Mouse (Mus musculus): ENCODE results near the gene Olig2. TPM values are rescaled to one million over a fixed set of nuclear protein-coding genes. Genes with fewer than 3 reads are reported as not detected.
"Not testable (repeated sequence)": the region's sequence is repeated elsewhere in the genome, so short reads cannot be mapped to it uniquely, and the experiment has no call there.

Gene Olig2
- polyA plus RNA-seq, 1 experiment from 2014 or later, result 8.6 TPM

- H3K4me2 ChIP-seq (replicated peaks), result peak overlapping the region; percentile 46
- H3K27me3 ChIP-seq, result peaks cover 74% of the 10 kb centered on the region
- no peak for ATAC-seq (replicated peaks)
- no peak overlapping the region for H3K9ac ChIP-seq (replicated peaks)
- WGBS, result 5% methylated on average over 30 of the region's 30 CpGs
- H3K4me1 ChIP-seq, result peaks cover 56% of the 10 kb centered on the region
- H3K36me3 ChIP-seq, result no peaks in the 10 kb centered on the region
- no peaks in the 10 kb centered on the region for H3K9me3 ChIP-seq
- H3K27ac ChIP-seq (replicated peaks), result no peak overlapping the region
- H3K4me3 ChIP-seq, result peak overlapping the region; percentile 39
These were observed 3.2 kb downstream of the Olig2 start for GRCm38 (mm10) chr16:91228238-91229071.

- Histone ChIP-seq H3K27me3 (peaks cover 75% of the 10 kb centered on the region), H3K4me2 (replicated peaks) (peak overlapping the region; percentile 46; the same call in 1 of the 2 replicates), H3K4me3 (peak overlapping the region; percentile 39), H3K27ac (replicated peaks) (no peak overlapping the region), H3K9ac (replicated peaks) (no peak overlapping the region), H3K36me3 (no peaks in the 10 kb centered on the region), H3K4me1 (peaks cover 51% of the 10 kb centered on the region), H3K9me3 (no peaks in the 10 kb centered on the region)
- ATAC-seq (replicated peaks), result no peak
- WGBS, result 10% methylated on average over 10 of the region's 10 CpGs
These were observed 3.8 kb downstream of the Olig2 start for GRCm38 (mm10) chr16:91229072-91229348.

- Histone ChIP-seq H3K4me2 (replicated peaks) (no peak overlapping the region), H3K4me1 (peaks cover 49% of the 10 kb centered on the region), H3K4me3 (no peak overlapping the region), H3K27ac (replicated peaks) (no peak overlapping the region), H3K27me3 (peaks cover 77% of the 10 kb centered on the region), H3K9ac (replicated peaks) (no peak overlapping the region), H3K9me3 (no peaks in the 10 kb centered on the region), H3K36me3 (no peaks in the 10 kb centered on the region)
- 29% methylated on average over 8 of the region's 8 CpGs for WGBS
- ATAC-seq (replicated peaks), result no peak
These were observed 4.4 kb downstream of the Olig2 start for GRCm38 (mm10) chr16:91229643-91230042.

- Histone ChIP-seq H3K27ac (replicated peaks) (no peak overlapping the region), H3K4me1 (peaks cover 26% of the 10 kb centered on the region), H3K4me2 (replicated peaks) (peak overlapping the region; percentile 22; the same call in 1 of the 2 replicates), H3K27me3 (peaks cover 83% of the 10 kb centered on the region), H3K4me3 (peak overlapping the region; percentile 15), H3K36me3 (no peaks in the 10 kb centered on the region), H3K9ac (replicated peaks) (no peak overlapping the region), H3K9me3 (no peaks in the 10 kb centered on the region)
- 5% methylated on average over 26 of the region's 26 CpGs for WGBS
- peak; percentile 68 for ATAC-seq (replicated peaks)
These were observed 6.7 kb downstream of the Olig2 start for GRCm38 (mm10) chr16:91231781-91232469.

- Histone ChIP-seq H3K4me3 (peak overlapping the region; percentile 15), H3K9me3 (no peaks in the 10 kb centered on the region), H3K36me3 (no peaks in the 10 kb centered on the region), H3K4me1 (peaks cover 19% of the 10 kb centered on the region), H3K27me3 (peaks cover 81% of the 10 kb centered on the region), H3K9ac (replicated peaks) (no peak overlapping the region), H3K27ac (replicated peaks) (no peak overlapping the region), H3K4me2 (replicated peaks) (peak overlapping the region; percentile 22; the same call in 1 of the 2 replicates)
- 7% methylated on average over 25 of the region's 25 CpGs for WGBS
- ATAC-seq (replicated peaks), result 0 out of 2 replicates have a peak, but pooled peaks have one; percentile 12
These were observed 7.4 kb downstream of the Olig2 start for GRCm38 (mm10) chr16:91232470-91233240.

- Histone ChIP-seq H3K4me2 (replicated peaks) (no peak overlapping the region), H3K9me3 (no peaks in the 10 kb centered on the region), H3K27me3 (peaks cover 80% of the 10 kb centered on the region), H3K4me3 (no peak overlapping the region), H3K27ac (replicated peaks) (no peak overlapping the region), H3K4me1 (peaks cover 17% of the 10 kb centered on the region), H3K36me3 (no peaks in the 10 kb centered on the region), H3K9ac (replicated peaks) (no peak overlapping the region)
- 24% methylated on average over 11 of the region's 11 CpGs for WGBS
- ATAC-seq (replicated peaks), result no peak
These were observed 8.1 kb downstream of the Olig2 start for GRCm38 (mm10) chr16:91233241-91233944.

GRCm38 (mm10) chr16:91239024-91239423 lies 13.8 kb downstream of the Olig2 start:
- no peaks in the 10 kb centered on the region for H3K9me3 ChIP-seq
- H3K9ac ChIP-seq (replicated peaks), result no peak overlapping the region
- WGBS, result 72% methylated on average over 4 of the region's 4 CpGs
- H3K36me3 ChIP-seq, result no peaks in the 10 kb centered on the region
- H3K27ac ChIP-seq (replicated peaks), result no peak overlapping the region
- no peak for ATAC-seq (replicated peaks)
- H3K4me1 ChIP-seq, result no peaks in the 10 kb centered on the region
- no peak overlapping the region for H3K4me2 ChIP-seq (replicated peaks)
- peaks cover 48% of the 10 kb centered on the region for H3K27me3 ChIP-seq
- no peak overlapping the region for H3K4me3 ChIP-seq

GRCm38 (mm10) chr16:91246292-91246691 lies 21.0 kb downstream of the Olig2 start:
- Histone ChIP-seq H3K27me3 (peaks cover 16% of the 10 kb centered on the region; the same call in 1 of the 2 replicates), H3K36me3 (no peaks in the 10 kb centered on the region), H3K4me3 (no peak overlapping the region), H3K27ac (replicated peaks) (no peak overlapping the region), H3K4me1 (no peaks in the 10 kb centered on the region), H3K9me3 (no peaks in the 10 kb centered on the region), H3K9ac (replicated peaks) (no peak overlapping the region), H3K4me2 (replicated peaks) (no peak overlapping the region)
- ATAC-seq (replicated peaks), result peak; percentile 64
- WGBS, result 26% methylated on average over 9 of the region's 9 CpGs

- 15% methylated on average over 23 of the region's 28 CpGs for WGBS
- H3K4me2 ChIP-seq (replicated peaks), result not testable (repeated sequence)
These were observed 30.3 kb downstream of the Olig2 start for GRCm38 (mm10) chr16:91255419-91256164.

GRCm38 (mm10) chr16:91258956-91259355 lies 33.7 kb downstream of the Olig2 start:
- no peak overlapping the region for H3K4me3 ChIP-seq
- no peak overlapping the region for H3K9ac ChIP-seq (replicated peaks)
- no peaks in the 10 kb centered on the region for H3K36me3 ChIP-seq
- no peaks in the 10 kb centered on the region for H3K9me3 ChIP-seq
- no peak for ATAC-seq (replicated peaks)
- H3K4me2 ChIP-seq (replicated peaks), result no peak overlapping the region
- peaks cover 17% of the 10 kb centered on the region for H3K4me1 ChIP-seq
- H3K27me3 ChIP-seq, result peaks cover 48% of the 10 kb centered on the region
- no peak overlapping the region for H3K27ac ChIP-seq (replicated peaks)
- 84% methylated on average over 3 of the region's 3 CpGs for WGBS

More at GRCm38 (mm10) chr16:91255419-91256164, 30.3 kb downstream of the Olig2 start:
- not testable (repeated sequence) for H3K4me3 ChIP-seq; H3K9ac ChIP-seq (replicated peaks); H3K4me1 ChIP-seq; H3K9me3 ChIP-seq; H3K27ac ChIP-seq (replicated peaks); H3K36me3 ChIP-seq; ATAC-seq (replicated peaks)
- H3K27me3 ChIP-seq, result peaks cover 35% of the 10 kb centered on the region

- no peak overlapping the region for H3K4me3 ChIP-seq
- no peak for ATAC-seq (replicated peaks)
- H3K9ac ChIP-seq (replicated peaks), result no peak overlapping the region
- peaks cover 14% of the 10 kb centered on the region for H3K4me1 ChIP-seq
- H3K27me3 ChIP-seq, result peaks cover 55% of the 10 kb centered on the region
- H3K27ac ChIP-seq (replicated peaks), result no peak overlapping the region
- H3K4me2 ChIP-seq (replicated peaks), result no peak overlapping the region
- H3K36me3 ChIP-seq, result no peaks in the 10 kb centered on the region
- 95% methylated on average over 3 of the region's 3 CpGs for WGBS
- H3K9me3 ChIP-seq, result no peaks in the 10 kb centered on the region
These were observed 35.6 kb downstream of the Olig2 start for GRCm38 (mm10) chr16:91260861-91261260.
